Mouse (Mus musculus) liver, adult (tissue): ENCODE data around the gene Atp6v1fnb.

ENCODE experiments used
- GATA4 ChIP-seq: IDR thresholded peaks from 2 replicates; pipeline ENCODE4 v1.6.1; 2014; ENCODE audit warnings: mild to moderate bottlenecking, low read length; ENCODE audit not compliant: insufficient replicate concordance

The Atp6v1fnb gene

DNA sequence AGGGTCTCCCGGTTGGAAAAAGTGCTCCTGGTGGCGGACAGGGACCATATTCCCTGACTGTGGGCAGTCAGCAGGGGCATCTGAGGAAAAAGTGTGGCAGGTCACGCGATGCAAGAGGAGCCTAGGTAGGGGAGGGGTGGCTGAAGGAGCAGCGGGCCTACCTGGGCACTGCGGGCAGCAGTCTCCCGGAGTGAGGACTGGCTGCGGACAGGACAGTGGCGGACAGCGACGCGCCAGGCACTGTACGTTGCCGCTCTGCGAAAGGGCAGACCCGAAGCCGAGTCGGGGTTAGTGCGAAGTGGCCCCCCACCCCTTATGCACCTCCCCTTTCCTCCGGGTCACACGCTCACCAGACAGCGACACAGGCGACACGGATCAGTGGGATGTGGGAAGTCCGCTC, 25.0 kb downstream of the Atp6v1fnb start:
- no peak for TF ChIP-seq GATA4

GRCm38 (mm10) chr6:29497791-29498190, 26.6 kb downstream of the Atp6v1fnb start:
- no peak for TF ChIP-seq GATA4

- no peak for TF ChIP-seq GATA4
Measured at GRCm38 (mm10) chr6:29500177-29500576, 28.9 kb downstream of the Atp6v1fnb start.

GRCm38 (mm10) chr6:29500810-29501209, 29.6 kb downstream of the Atp6v1fnb start:
- no peak for TF ChIP-seq GATA4

- no peak for TF ChIP-seq GATA4
Measured at GRCm38 (mm10) chr6:29501599-29501998, 30.4 kb downstream of the Atp6v1fnb start.

DNA sequence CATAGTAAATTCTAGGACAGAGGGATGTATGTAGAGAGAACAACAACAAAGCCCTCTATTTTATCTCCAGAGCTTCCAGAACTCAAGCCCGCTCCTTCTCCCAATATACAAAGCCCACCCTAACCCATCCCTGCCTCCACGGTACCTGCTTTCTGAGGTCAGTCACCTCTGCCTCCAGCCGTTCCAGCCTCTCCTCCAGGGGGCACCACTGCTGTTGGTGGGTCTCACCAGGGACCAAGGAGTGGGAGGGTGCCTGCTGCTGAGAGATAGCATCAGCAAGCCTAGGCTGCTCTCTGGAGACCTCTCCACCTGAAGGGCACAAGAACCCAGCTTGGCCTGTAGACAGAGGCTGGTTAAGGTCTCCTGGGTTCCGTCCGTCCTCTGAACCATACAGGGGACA, 34.3 kb downstream of the Atp6v1fnb start:
- TF ChIP-seq GATA4 = no peak

- no peak for TF ChIP-seq GATA4
Measured at GRCm38 (mm10) chr6:29506834-29507233, 35.6 kb downstream of the Atp6v1fnb start.

DNA sequence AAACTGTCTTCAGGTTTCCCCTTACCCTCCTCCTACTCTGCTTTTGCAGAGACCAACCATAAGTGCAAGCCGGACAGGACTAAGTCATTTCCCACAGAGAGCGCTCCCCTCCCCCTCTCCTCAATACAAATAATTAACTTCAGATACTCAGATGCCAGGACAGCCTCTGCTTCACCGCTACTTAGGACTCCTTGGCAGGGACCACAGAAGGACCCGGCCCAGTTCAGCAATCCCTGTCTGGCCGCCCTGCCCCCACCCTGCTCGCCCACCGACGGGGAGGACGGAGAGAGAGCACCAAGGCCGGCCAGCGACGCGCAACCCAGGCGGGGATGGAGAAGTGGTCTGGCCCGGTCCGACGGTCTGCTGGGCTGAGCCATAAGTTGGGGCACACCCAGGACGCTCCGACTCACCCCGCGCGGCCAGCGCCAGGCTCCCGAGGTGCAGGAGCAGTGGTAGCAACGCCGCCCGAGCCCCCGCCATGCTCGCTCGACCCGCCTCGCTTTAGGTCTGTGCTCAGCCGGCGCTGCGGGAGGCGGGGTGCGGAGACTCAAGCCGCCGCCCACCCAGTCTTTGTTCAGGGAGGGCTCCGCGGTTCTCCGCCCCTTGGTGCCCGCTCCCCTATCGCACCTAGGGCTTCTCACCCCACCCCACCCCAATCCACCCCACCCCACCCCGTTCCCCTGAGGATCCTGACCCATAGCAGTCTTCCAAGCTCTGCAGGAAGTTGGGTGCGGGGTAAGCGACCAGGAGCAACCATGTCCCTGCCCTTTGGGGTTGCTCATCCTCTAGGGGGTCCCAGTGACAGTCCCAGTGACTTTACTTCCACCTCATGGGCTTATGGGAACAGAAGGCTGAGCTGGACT, 36.4 kb downstream of the Atp6v1fnb start, which contains the start of gene Kcp:
TSS of gene Kcp (minus strand) at position 506 of the 863 bp plus-strand sequence.
- no peak for TF ChIP-seq GATA4

DNA sequence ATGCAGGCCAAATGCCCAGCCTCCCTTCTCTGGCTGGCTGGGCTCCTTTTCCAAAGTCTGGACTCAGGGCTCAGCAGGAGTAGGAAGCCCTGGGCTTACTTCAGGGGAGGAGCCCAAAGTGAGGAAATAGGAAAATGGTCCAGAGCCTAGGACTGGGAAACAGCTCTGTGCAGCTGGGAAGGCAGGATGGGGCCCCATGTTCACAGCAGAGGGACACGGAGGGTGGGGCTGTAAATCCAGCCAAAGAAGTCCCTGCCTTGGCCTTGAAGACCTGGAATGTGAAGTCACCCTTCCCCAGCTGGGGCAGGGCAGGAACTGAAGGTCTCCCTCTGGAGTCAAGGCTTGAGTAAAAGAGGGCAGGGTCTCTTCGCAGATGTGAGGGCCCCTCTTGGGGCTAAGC, 37.8 kb downstream of the Atp6v1fnb start:
- TF ChIP-seq GATA4 = no peak

GRCm38 (mm10) chr6:29513284-29513683, 42.0 kb downstream of the Atp6v1fnb start:
- no peak for TF ChIP-seq GATA4

GRCm38 (mm10) chr6:29517139-29517538, 45.9 kb downstream of the Atp6v1fnb start:
- no peak for TF ChIP-seq GATA4

DNA sequence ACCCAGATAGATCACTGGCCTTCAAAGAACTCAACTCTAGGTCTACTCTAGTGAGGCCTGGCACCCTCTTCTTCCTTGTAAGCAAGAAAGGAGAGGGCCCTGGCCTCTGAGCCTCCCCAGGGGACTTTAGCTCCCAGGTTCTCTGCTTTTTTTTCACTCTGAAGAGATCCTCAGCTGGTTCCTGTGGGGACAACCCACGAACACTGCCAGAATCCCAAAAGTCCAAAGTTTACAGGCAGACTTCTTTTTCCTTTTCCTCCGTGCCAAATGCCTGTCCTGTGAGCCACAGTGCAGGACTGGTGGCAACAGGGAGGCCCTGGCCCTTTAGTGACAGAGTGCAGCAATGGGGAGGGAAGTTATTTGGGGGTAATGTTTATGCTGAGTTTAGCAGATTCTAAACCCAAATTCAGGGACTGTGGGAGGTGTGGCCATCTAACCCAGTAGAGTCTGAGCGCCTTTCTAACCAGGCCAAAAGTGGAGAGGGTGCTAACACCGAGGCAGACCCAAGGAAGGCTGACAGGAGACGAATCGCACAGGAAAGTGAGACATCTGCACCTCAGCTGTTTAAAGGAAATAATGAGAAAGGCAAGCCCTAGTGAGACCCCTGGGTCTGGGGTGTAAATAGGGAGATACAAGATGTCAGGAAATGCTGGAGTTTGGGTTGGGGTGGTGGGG, 51.5 kb downstream of the Atp6v1fnb start:
- TF ChIP-seq GATA4 = no peak
